Mouse (Mus musculus): ENCODE results near the gene Tox2.
A peak's percentile ranks its signal among the peaks of the same experiment; 100 is the strongest.

The Tox2 gene

DNA sequence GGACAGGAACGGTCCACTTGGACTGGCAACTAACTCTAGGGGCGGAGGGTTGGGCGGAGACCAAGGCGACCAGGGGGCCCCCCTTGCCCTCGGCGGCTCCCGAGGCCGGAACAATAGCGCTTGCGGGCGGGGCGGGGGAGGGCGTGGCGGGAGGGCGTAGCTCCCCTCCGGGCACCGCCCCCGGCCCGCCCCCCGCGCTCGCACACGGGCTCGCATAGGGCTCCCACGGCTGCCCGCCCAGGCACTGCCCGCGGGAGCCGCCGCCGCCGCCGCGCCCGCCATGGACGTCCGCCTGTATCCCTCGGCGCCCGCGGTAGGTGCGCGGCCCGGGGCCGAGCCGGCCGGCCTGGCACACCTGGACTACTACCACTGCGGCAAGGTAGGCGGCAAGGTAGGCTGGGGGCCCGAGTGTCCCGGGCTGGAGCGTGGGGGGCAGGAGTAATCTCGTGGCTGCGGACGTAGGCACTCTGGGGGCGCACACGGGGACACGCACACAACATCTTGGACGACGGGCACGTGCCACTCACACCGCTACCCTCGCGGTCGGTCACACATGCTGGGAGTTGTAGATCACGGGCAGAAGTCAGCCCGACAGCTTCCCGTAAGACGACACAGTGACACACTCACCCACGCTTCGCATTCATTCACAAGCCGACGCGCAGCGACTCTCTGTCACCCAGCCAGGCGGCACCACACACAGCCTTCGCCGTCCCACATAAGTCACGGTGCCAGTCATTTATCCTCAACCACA lies at the start of gene Tox2:
Gene Tox2, plus strand, starts transcription at position 242 of the 751 bp plus-strand sequence.
- no peak for DNase-seq (ENCODE audit: low spot score)

DNA sequence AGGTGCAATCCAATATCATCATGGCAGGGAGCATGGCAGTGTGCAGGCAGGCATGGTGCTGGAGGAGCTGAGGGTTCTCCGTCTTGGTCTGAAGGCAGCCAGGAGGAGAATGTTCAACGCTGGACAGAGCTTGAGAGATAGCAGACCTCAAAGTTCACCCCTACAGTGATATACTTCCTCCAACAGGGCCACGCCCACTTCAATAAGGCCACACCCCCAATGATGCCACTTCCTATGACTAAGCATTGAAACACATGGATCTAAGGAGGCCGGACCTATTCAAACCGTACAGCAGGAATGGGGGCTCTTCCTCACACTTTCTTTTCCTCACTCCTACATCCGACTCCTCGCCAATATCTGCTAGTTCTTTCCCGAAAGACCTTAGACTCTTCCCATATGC lies 48.3 kb upstream of the Tox2 start:
- DNase-seq (ENCODE audit: low spot score): no peak

DNA sequence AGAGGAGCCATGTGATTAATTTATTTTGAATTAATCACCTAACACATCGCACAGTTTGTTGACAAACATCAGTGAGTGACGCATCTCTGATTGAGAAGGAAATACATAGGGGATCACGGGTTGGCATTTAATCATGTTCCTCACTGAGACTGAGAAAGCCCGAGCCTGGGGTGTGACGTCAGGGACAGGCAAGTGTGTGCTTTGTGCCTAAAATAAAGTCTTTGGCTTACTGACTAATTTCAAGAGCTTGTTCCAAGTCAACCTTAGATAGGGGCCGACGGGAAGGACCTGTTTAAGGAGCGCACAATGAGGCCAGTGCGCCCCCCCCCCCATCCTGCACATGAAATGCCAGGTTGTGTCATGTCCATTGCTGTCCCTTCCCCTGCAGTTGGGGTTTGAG lies 43.9 kb upstream of the Tox2 start:
- DNase-seq (ENCODE audit: low spot score): no peak

DNA sequence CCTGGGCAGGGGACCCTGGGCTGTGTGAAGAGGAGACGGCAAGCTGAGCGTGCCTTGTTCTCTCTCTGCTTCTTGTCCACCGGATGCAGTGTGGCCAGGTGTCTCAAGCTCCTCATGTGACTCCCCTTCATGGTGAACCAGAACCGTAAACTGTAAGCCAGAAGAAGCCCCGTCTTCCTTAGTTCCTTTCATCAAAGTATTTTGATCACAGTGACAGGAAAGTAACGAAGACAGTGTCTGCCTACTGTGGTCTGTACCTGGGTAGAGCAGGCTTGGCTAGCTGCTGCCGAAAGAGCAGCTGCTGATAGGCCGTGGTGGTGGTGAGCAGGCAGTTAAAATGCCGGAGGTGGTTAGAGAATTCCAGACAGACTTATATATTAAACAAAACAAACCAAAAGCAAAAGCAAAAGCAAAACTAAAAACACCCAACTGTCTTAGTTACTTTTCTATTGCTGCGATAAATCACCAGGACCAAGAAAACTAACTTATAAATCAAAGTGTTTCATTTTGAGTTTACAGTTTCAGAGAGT lies 38.4 kb upstream of the Tox2 start:
- DNase-seq (ENCODE audit: low spot score): no peak

DNA sequence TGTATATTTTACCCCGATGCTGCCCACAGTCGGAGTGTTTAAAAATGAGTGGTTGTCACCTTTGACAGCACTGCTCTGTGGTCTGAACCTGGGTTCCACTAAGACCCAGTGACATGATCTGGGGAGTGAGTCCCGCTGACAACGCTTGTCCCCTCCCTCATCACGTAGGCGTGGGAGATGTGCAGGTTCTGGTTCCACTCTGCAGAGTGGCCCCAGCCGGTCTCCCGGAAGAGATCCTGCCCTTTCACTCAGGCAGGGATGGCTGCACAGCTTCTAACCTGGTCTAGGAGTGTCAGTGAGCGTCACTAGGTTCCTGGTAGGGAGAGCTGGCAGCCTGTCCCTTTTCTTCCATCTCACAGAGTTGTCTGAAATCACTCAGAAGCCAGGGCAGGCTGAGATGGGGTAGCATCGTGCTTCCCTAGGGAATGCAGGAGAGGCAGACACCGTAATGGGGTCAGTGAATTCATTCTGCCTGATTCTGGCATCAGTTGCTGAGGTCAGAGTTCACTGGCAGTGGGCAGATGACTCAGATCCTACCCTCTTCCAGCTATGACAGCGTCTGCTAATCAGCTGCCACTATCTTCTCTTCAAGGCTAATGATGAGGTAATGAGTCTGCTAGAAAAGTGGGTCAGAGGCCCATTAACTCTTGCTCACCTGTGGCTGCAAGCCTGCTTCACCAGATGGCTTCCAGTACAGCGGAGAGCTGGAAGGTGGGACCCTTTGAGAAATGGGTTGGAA lies 36.7 kb upstream of the Tox2 start:
- DNase-seq (ENCODE audit: low spot score): no peak

DNA sequence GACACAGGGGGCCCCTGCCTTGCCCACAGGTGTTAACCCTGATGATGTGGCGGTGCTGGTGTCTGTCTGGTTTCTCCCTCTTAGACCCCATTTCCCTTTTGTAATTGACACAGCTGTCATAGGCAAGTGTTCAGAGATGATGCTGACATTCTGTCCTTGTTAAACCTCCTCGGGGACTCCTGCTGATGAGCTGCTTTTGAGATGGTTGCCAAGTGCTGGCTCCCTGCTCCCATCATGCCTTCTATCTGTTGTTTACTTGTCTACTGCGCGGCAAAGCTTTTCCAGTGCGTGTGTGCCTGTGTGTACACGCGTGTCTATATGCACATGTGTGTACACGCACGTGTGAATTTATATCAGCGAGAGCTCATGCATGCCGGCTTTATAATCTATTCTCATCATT lies 31.0 kb upstream of the Tox2 start:
- DNase-seq (ENCODE audit: low spot score): no peak

DNA sequence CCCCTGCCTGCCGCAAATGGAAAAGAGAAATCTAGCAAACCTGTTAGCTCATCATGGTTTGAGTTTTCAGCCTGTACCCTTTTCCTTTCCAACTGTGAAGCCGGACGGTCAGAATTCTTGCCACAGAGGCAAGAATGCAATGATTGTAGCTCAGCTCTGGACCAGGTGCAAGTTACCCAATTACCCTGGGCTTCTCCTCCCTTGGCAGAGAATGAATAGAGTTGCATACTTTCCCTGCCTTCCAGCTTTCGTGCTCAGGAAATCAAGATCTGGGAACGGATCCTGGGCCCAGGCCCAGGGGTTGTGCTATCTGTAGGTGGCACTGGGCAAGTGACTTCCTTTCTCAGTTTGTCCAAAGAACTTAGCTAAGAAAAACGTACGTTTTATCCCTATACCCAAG lies 28.9 kb upstream of the Tox2 start:
- DNase-seq (ENCODE audit: low spot score): no peak

DNA sequence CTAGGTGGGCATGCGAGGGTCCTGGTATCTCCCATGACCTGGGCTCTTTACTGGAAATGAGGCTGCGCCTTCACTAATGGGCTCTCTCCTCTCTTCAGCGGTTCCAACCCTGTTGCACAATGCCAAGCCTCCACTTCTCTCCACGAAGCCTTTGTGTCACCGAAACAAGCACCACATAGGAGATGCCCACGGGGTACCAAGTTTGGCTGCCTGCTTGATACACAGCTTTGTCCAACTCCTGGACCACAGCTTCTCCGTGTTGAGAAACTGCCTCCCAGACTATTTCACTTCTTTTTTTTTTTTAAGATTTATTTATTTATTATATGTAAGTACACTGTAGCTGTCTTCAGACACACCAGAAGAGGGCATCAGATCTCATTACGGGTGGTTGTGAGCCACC lies 27.1 kb upstream of the Tox2 start:
- DNase-seq (ENCODE audit: low spot score): no peak

DNA sequence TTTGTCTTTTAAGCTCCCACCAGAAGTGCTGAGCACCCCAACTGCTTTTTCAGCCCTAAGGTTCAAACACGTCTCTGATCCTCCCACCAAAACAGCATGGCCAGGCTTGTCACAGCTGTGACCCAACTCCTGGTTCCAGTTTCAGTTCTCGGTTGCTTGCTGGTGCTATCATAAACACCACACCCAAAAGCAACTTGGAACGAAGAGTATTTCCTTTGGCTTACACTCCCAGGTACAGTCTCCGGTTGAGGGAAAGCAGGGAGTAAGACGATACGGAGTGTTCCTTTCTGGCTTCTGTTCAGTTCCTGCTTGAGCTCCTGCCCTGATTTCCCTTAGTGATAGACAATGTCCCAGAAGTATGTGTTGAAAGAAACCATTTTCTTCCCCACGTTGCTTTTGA lies 26.4 kb upstream of the Tox2 start:
- DNase-seq (ENCODE audit: low spot score): no peak

DNA sequence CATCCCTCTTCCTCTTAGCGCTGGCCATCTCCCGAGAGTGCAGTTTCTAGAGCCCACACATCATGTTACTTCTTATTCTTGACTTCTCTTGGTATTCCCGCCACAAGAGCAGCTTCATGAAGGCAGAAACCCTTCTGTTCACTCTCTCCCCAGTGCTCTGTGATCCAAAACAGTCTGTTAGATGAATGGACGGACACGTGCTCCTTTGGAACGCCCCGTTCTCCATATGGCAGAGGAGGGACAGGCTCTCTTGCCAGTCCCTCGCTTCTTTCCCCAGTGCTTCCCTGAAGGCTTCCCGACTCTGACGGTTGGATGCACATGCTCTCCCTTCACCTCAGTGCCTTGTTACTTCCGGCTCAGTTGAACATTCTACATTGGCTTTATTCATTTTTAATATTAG lies 15.4 kb upstream of the Tox2 start:
- DNase-seq (ENCODE audit: low spot score): no peak

DNA sequence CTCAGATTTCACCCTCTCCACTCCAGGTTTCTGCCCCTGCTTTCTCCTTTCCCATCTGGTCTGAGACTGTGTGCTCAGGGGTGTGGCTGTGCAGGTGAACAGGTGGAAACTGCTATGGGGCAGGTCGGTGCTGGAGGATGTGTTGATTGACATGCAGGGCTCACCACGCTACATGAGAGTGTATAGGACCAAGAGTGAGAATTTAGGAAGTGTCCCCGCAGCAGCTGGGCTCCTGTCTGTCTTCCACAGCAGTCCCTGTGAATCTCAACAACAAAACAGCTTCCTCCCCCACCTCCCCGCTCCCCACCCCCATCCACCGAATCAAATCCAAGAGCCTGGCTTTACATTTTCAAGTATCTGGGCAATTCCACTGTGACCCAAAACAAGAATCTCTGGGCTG lies 13.3 kb upstream of the Tox2 start:
- DNase-seq (ENCODE audit: low spot score): no peak

DNA sequence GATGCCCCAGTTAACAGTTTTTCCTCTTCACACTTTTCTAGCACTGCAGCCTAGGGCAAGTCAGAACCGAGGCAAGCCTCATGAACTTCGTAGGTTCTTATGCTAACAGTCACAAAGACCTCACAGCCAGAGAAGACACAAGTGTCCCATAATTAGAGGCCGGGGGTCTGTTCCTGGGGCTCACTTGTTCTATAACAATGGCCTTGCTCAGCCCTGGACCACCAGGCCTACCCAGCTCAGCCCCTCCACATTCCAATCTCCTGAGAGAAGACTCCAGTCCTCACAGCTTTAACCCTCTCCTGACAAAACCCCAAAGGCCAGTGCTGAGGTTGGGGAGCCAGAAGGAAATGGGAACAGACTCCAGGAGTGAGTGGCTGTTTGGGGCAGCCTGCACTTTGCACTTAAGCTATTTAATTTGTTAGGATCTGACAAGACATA lies 12.9 kb upstream of the Tox2 start:
- DNase-seq (ENCODE audit: low spot score): no peak

DNA sequence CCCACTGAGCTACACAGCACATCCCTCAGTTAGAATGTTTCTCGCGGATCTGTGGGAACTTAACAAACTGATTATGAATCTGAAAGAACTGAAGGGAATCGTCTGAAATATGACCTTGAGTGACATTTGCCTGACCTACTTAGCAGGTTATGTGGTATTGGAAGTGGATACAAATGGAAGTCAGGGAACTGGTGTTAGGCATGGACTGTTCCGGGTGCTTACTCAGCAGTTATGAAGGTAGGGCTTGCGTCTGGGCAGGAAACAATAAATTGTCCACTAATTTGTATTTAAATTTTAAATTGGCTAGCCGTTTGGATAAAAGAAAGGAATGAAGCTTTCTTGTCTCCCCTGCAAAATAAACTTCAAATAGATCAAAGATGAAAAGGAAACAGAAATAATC lies 10.4 kb upstream of the Tox2 start:
- no peak for DNase-seq (ENCODE audit: low spot score)

DNA sequence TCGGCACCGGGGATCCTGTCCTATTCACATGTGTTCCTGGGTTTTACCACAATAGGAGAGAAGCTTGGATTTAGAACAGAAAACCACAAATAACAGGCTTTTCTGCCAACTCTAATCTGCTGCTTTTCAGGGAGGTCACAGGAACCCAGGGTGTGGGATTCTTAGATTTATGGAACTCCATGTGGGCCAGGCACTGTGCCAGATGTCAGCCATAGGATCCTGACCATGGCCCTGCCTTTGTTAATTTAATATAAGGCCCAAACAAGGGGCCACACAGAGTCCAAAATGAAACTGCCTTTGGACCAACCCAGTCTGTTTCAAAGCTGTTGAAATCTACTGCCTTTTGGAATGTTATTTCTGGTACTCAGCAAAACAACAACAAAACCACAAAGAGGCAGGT lies 8.9 kb upstream of the Tox2 start:
- DNase-seq (ENCODE audit: low spot score): no peak

DNA sequence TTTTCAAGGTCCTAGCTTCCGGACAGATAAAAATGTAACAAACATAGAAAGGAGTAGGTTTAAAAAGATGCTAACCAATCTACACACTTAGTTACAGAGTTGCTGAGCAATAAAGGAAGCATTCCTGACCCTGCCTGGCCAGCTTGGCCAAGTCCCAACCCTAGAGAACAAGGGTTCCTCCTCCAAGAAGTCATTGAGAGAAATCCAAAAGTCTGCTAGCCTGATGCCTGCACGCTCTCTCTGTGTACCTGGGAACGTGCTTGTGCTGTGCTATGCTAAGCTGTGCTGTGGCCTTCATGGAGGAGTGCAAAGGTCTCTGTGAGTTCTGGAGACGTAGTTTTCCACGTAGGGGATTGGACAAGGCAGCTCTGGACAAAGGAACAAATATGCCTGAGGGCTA lies 8.4 kb upstream of the Tox2 start:
- peak; percentile 14 for DNase-seq (ENCODE audit: low spot score)

DNA sequence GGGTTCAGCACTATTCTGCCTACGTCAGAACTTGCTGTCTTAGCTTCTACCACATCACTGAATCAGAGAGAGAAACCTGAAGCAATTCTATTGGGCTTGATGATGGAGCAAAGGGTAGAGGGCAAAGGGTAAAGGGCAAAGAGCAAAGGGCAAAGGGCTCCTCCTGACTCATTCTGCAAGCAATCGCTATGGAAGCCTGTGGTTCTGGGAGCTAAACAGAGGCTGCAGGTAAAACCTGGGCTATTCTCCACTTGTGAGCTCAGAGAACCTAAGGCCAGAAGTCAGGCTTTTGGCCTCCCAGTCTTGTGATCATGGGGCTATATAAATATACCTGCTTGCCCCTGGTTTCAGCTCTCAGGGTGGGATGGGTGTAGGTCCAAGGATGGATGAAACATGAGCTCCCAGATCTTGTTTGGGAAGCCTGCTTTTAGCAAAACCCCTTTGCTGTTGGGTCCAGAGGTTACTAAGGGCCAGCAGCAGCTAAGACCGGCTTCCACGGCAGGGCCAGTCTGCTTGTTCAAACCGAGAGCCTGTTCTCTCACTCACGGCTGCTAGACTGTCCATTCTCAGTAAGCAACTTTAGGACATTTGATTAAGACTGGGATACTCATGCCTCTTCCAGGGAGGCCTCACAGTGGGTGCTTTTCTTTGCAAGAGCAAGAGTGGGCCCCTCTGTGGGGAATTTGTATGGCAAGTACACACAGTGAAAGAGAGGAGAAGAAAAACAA lies 7.7 kb upstream of the Tox2 start:
- DNase-seq (ENCODE audit: low spot score): no peak

DNA sequence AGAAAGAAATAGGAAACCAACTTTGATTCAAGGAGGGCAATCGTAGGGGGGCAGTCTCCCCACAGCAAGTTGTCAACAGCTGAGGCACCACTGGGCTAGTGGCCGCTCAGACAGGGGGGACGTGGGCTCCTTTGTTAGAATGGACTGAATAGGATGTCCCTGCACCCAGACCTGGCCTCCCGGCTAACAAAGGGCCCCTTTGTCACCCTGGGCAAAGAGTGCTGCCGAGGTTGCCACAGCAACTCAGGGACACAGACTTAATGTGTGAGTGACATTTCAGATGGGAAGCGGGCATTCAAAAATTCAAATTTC lies 7.1 kb upstream of the Tox2 start:
- no peak for DNase-seq (ENCODE audit: low spot score)

DNA sequence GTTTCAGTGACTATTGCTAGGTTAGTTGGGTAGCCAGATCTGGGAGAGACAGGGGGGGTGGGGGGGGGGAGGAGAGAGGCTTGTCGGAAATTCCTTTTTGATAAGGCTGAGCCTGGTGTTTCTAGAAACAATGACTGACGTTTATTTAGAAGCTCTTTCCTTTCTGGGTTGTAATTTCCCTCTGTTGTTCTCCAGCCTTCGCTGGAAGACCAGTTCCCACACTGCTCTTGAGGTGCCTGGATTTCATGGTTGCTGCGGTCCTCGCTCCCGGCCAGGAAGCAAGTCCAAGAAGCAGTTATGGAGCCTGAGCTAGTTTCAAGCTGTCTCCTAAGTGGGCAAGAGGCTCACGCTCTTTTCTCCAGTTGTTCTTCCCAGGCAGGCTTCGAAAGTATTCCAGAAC lies 1.0 kb upstream of the Tox2 start:
- DNase-seq (ENCODE audit: low spot score): no peak

DNA sequence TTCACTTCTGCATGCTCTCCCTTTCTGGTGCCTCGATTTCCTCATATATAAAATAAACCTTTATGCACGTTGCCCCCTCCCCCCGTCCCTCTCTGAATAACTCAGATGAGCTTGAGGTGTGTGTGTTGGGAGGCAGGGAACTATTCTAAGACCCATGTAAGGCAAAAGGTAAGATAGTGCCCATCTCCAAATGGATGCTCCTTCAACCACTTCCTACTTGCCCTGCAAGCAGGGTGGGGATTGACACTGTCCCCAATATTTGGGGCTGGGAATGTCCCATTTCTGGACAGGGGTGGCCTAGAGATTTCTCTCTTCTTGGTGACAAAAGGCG lies 407 bp upstream of the Tox2 start:
- DNase-seq (ENCODE audit: low spot score): no peak

DNA sequence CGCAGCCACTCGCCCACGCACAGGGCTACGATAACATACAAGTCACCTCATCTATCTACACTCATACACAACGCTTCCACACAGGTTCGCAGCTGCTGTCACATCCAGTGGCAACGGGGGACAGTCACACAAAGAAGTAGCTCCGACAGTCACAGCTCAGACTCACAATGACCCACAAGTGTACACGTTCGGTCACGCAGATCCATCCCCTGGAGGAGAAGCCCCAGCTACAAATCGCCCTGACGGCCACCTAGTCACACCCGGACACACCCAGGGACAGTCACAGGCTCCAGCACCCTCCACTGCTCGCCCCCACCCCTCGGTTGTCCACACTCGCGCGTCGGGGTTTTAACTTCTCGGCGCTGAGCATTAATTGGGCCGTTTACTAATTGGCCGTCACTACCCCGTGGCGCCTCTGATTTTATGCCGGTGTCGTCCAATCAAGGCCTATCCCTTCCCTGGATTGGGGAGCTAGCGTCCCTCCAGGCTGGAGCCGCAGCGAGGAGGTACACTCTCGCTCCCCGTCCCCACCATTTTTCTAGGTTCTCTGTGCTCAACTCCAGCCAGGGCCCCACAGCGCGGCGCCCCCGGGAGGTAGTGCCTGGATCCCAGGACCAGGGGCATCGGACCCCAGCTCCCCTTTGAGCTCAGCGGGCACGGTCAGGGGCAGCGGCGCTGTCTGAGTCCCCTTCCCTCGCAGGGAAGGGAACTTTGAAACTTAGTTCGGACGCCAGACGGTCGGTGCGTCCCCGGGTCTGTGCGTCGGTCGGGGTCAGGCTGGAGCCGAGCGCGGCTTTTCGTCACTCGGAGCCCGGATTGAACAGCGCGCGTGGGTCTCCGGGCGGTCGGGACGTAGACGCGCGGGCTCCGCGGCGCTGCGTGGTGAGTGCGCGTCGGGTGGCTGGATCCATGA lies 966 bp downstream of the Tox2 start:
- no peak for DNase-seq (ENCODE audit: low spot score)

DNA sequence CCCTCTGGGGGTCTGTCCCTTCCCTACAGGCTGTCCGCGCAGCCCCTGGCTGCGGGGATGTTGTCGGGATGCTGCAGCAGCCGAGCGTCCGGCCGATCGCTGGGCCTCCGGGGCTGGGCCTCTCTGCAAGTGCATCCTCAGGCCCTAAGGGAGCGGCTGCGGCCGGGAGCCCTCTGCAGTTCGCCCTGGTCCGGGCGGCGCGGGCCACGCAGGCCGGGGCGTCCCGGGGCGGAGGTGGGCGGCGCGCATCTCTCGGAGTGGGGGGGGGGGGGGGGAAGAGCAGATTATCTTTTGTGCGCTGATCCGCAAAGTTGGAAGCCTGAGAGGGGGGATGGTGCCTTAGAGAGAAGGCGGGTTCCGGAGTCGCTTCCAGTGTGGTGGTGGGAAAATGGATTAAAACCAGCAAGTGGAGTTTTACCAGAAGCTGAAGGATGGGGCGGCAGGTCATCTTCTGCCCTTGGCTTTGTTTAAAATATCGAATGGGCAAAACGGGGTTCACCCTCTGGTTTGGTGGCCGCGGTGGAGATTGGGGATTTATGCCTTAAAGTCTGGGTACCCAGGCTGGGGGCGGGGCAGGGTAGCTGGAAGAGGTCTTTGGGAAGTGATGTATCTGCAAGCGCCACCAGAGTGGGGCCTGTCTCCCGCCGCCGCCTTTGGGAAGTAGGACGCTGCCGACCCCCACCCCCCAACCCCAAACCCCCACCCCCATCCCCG lies 1.8 kb downstream of the Tox2 start:
- DNase-seq (ENCODE audit: low spot score): no peak

DNA sequence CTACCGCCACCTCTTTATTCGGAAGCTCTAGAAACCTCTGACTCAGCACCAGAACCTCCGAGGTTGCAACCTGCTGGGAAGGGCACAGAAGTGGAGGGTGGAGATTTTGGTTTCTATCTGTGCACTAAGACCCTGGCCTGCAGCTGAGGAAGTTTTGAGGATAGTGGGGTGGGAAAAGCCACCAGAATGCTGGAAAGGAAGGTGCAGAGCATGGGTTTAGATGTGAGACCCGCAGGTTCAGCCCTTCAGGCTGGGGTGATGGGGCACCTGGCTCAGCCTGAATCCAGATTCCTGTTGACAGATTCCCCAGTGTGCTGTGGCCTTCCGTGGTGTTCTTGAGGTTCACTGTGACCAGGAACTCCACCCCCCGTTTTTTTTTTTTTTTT lies 2.3 kb downstream of the Tox2 start:
- DNase-seq (ENCODE audit: low spot score): no peak

All from adipocyte (in vitro differentiated cells).